Mouse (Mus musculus) G1E-ER4 (cell line): ENCODE measurements around the gene Cldn5. TPM values are rescaled to one million over a fixed set of nuclear protein-coding genes. Genes with fewer than 3 reads are reported as not detected.

Experiments used
- GATA1 ChIP-seq: IDR thresholded peaks from one replicate; pipeline ENCODE4 v1.8.0; 2012; ENCODE audit warnings: low read length, inconsistent platforms
- polyA plus RNA-seq: library from polyadenylated mRNA; stranded (reverse); fragments of >175 nt; gene quantifications from 2 replicates; pipeline ENCODE4 v1.2.3, GENCODE M21; 2012

Cldn5 gene
- polyA plus RNA-seq = not detected in 2 replicates

- TF ChIP-seq GATA1 = no peak
Measured at GRCm38 (mm10) chr16:18776556-18777100, at the start of gene Cldn5. TSS of gene Cldn5 (plus strand) at chr16:18776847.

- no peak for TF ChIP-seq GATA1
Measured at GRCm38 (mm10) chr16:18727536-18728499, 48.8 kb upstream of the Cldn5 start.

GRCm38 (mm10) chr16:18729185-18729584 lies 47.5 kb upstream of the Cldn5 start:
- TF ChIP-seq GATA1 = no peak

- no peak for TF ChIP-seq GATA1
Measured at GRCm38 (mm10) chr16:18730640-18731039, 46.0 kb upstream of the Cldn5 start.

GRCm38 (mm10) chr16:18733100-18733956 lies 43.3 kb upstream of the Cldn5 start:
- TF ChIP-seq GATA1 = no peak

- TF ChIP-seq GATA1 = no peak
Measured at GRCm38 (mm10) chr16:18738303-18738702, 38.3 kb upstream of the Cldn5 start.

GRCm38 (mm10) chr16:18746268-18747122 lies 30.2 kb upstream of the Cldn5 start:
- no peak for TF ChIP-seq GATA1

- no peak for TF ChIP-seq GATA1
Measured at GRCm38 (mm10) chr16:18751101-18751500, 25.5 kb upstream of the Cldn5 start.

GRCm38 (mm10) chr16:18751885-18752499 lies 24.7 kb upstream of the Cldn5 start:
- no peak for TF ChIP-seq GATA1

GRCm38 (mm10) chr16:18761734-18762133 lies 14.9 kb upstream of the Cldn5 start:
- TF ChIP-seq GATA1 = no peak

- no peak for TF ChIP-seq GATA1
Measured at GRCm38 (mm10) chr16:18762960-18763359, 13.7 kb upstream of the Cldn5 start.

GRCm38 (mm10) chr16:18766390-18766789 lies 10.3 kb upstream of the Cldn5 start:
- no peak for TF ChIP-seq GATA1

GRCm38 (mm10) chr16:18769501-18769900 lies 7.1 kb upstream of the Cldn5 start:
- TF ChIP-seq GATA1 = no peak

GRCm38 (mm10) chr16:18773936-18774335 lies 2.7 kb upstream of the Cldn5 start:
- TF ChIP-seq GATA1 = no peak
